Mouse (Mus musculus) embryonic fibroblast, embryonic 13.5 days (primary cell): ENCODE results near the gene Pabpc1l.

Experiments used
- CTCF ChIP-seq: IDR thresholded peaks from 2 replicates; pipeline ENCODE4 v1.5.1; 2011; ENCODE audit warnings: mild to moderate bottlenecking, control low read depth, low read length, moderate library complexity, borderline replicate concordance; ENCODE audit not compliant: insufficient read depth
- POLR2A ChIP-seq: IDR thresholded peaks from 2 replicates; pipeline ENCODE4 v1.6.1; 2011; ENCODE audit warnings: low read depth, mild to moderate bottlenecking, control low read depth, low read length, moderate library complexity

DNA sequence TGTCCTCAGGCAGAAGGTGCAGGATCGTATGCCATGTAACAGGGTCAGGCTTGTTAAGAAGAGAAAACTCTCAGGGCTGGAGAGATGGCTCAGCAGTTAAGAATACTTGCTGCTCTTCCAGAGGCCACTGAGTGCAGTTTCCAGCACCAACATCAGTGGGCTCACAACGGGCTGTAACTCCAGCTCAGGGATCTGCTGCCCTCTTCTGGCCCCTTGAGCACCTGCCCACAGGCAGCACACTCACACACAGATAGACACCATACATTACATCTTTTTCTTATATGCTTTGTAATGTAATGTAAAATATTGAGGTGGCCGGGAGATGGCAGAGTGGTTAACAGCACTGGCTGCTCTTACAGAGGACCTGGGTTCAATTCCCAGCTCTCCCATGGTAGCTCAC, 7.7 kb downstream of the Pabpc1l start:
- TF ChIP-seq CTCF (0 out of 2 replicates have a peak, but pooled peaks have one; percentile 6), POLR2A (no peak)
